Mouse (Mus musculus) frontal cortex, adult (tissue): ENCODE results near the gene Map3k9.

Source experiments
- ATAC-seq: cut with Nextera tagmentation; 2 replicates; pipeline ENCODE4 v1.9.2; 2017; ENCODE audit warnings: mild to moderate bottlenecking, moderate library complexity, mixed read lengths; ENCODE audit not compliant: low TSS enrichment

The Map3k9 gene

DNA sequence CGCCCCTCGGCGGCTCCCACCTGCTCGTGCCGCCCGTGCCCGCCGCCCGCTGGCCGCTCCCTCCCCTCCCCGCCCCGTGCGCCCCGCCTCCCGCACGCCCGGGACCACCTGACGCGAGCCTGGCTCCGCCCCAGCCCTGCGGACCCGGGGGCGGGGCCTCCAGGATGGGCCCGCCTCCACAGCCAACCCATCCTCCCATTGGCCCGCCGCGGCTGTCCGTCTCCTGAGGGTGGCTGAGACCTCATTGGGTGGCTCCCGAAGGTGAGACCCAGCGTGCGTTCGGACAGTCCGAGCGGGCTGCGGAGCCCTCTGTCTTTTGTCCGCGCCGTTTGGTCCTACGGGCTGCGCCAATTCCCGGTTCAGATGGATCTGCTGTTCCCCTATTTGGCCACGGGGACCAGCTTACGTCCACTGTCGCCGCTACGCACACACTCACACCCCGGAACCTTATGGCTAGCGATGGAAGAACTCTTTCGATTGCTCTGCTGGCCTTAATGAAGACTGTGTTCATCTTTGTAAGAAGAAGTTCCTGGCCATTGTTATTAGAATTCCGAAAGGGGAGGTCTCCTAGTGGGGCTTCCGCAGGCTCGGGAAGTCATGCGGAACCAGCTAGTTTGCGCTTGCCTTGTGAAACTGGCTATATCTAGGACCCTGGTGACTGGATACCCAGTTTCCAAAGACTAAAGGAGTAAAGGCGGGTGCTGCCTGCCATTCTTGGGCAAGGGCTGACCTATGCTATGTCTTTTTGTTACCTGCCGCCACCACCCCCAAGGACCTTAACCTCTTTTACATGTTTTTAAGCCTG, at the start of gene Map3k9:
Gene Map3k9 (minus strand): TSS at position 71 of the 805 bp plus-strand sequence.
- peak; percentile 91 for ATAC-seq

- no peak for ATAC-seq
Measured at GRCm38 (mm10) chr12:81828355-81828754, 47.4 kb upstream of the Map3k9 start.

GRCm38 (mm10) chr12:81822778-81823480, 42.0 kb upstream of the Map3k9 start:
- no peak for ATAC-seq

- ATAC-seq: no peak
Measured at GRCm38 (mm10) chr12:81822176-81822575, 41.2 kb upstream of the Map3k9 start.

DNA sequence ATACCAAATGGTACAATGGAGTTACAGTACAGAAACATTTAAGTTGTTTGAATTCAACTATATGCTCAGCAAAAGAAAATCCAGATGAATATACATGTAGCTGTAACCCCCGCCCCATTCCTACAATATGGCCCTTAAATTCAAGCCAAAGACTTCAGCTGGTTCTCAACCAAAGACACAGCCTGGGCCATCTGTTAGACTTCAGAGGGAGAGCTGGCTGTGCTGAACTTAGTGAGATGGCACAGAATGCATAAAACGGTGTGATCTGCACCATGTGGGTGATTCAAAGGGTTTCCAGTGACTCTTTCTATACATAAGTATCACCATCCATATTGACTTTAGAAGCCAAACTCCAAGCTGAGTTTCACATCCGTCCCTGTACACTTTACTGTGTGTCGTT, 39.7 kb upstream of the Map3k9 start:
- peak; percentile 74 for ATAC-seq

GRCm38 (mm10) chr12:81817126-81817505, 36.1 kb upstream of the Map3k9 start:
- no peak for ATAC-seq

GRCm38 (mm10) chr12:81816330-81817125, 35.6 kb upstream of the Map3k9 start:
- no peak for ATAC-seq

GRCm38 (mm10) chr12:81814742-81815141, 33.8 kb upstream of the Map3k9 start:
- no peak for ATAC-seq

GRCm38 (mm10) chr12:81810417-81810816, 29.4 kb upstream of the Map3k9 start:
- ATAC-seq: no peak

GRCm38 (mm10) chr12:81808596-81808995, 27.6 kb upstream of the Map3k9 start:
- ATAC-seq: no peak

DNA sequence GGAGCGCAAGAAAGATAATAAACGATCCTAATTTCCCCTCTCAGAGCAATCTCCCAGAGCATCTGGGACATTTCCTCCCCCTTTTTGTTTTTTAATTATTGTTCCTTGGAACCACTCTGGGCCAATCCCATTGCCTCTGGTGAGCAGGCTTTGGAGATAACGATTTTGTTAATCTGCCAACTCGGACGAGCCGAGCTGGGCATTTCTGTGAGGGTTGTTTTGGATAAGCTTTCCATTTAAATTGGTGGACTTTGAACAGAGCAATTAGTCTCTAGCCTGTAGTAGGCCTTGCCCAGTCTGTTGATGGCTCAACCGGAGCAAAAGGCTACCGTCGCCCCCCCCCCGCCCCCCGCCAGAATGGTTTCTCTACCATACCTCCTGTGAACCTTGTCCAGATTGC, 27.0 kb upstream of the Map3k9 start:
- ATAC-seq: no peak

- ATAC-seq: no peak
Measured at GRCm38 (mm10) chr12:81807529-81807837, 26.5 kb upstream of the Map3k9 start.

GRCm38 (mm10) chr12:81806759-81807528, 26.0 kb upstream of the Map3k9 start:
- 0 out of 2 replicates have a peak, but pooled peaks have one; percentile 53 for ATAC-seq

DNA sequence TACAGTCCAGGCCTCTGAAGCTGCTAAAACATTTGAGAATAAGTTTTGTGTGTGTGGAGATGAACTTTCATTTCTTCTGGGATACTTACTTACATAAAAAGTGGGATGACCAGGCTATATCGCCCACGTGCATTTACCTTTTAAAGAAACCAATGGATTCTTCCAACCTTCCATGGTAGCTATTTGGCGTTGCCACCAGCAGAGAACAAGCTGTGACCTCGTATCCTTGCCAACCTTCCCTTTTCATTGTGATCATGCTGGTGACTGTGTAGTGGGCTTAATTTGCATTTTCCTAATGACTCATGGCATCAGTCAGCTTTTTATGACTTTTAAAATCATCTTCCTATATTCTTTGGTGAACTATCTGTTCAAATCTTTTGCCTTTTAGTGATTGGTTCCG, 25.1 kb upstream of the Map3k9 start:
- ATAC-seq: no peak

GRCm38 (mm10) chr12:81803803-81804202, 22.8 kb upstream of the Map3k9 start:
- no peak for ATAC-seq

DNA sequence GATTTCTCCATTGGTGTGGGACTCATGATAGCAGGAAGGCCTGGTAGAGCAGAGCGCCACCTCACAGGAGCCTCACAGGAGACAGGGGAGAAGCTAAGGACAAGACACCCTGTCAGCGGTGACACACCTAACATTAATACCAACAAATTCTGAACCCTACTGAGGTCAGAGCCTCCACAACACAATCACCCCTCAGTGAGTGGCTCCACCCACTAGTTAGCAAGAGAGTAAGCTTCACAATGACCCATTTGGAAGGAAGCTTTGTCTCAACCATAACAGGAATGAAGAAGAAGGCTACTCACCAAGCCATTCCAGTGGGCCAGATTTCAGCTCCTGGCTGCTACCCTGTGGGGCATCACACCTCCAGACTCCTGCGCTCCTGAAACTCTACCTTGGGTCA, 22.0 kb upstream of the Map3k9 start:
- no peak for ATAC-seq

DNA sequence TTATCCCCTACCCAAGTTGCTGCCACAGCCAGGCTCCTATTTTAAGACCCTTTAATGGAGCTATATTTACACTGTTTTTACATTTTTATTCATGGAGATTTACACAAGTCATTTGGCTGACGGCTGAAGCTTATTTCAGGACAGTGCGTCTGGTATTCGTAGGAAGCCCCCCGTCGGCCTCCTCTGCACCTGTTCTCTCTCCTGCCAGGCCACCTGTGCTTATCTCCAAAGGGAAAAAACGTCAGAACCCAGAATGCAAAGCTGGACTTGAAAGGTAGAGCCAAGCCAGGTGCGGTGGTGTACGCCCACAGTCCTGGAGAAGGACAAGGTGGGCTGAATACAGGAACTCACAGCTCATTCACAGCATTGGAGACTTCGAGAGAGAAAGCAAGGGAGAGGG, 20.2 kb upstream of the Map3k9 start:
- ATAC-seq: no peak

GRCm38 (mm10) chr12:81796541-81796940, 15.6 kb upstream of the Map3k9 start:
- peak; percentile 73 for ATAC-seq

DNA sequence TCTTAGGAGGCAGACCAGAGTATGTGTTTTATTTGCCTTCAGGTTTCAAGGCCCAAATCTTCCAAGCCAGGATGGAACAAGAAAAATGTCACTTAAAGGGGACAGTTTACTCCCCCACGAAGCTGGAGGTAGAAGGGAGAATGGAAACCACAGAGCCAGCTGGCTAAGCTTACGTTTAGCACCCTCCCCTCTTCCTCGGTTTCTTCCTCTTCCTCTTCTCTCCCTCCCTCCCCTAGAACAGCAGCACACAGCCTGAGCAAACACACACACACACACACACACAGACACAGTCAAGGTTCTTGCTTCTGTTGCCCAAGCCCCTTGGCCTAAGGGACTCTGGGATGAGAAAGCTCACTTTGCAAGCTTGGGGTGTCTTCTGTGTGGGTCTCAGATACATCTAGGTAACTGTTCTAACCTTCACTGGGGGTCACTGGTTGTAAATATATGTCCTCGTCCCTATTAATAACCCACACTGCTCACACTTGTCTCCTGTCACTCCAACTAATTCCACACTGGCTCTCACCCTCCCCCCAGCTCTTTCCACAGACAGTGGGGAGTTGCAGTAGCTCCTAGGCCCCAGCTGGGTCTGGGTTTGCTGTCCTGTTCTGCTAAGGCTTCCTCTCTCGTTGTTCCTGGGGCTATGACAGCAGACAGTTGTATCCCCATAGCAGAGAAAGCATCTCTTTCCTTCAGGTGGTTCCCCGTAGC, 11.7 kb upstream of the Map3k9 start:
- no peak for ATAC-seq

DNA sequence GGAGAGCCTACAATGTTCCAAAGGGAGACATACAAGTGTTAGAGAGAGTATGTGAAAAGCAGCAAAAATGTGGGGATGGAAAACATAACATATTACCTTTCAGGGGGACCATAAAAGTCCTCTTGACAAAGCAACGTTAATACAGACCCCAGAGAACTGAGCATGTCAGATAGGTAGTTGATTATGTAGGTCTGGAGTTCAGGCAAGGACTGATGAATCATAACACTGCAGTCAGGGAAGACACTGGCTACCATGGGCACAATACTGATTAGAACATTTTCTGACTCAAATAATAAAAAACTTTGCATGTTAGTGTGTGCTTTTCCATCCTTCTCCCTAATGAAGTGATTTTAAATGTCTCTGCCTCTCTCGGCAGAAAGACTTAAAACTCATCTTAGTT, 8.5 kb upstream of the Map3k9 start:
- ATAC-seq: no peak

DNA sequence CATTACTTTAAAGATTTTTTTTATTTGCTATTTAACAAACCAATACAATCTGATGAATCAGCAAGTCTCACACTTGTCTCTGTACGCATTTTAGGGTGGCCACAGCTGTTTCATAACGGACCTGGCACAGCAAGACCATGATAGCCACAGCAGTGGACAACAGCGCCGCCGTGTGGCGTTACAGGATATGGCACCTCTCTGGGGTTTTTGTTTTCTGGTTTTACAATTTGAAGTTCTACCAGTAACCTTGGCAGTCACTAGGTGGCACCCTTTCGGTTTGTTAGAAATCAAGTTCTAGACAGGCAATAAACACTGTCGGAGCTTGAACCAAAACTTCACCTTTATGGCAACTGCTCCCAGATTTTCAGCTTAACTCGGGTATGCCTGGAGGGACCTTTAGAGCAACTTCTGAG, 7.7 kb upstream of the Map3k9 start:
- peak; percentile 80 for ATAC-seq
